Mouse (Mus musculus) bone marrow macrophage, adult 2 months (primary cell): ENCODE measurements at regions not wholly inside any gene's neighbourhood (a gene's known extent, or its start where the extent isn't known, plus 50 kb on each side); places are given as distances from the start of the nearest gene placed in this dataset.

Experiments
- H3K27ac ChIP-seq: 2 replicates; pipeline ENCODE4 v1.5.1; 2012; ENCODE audit warnings: low read depth, low read length; ENCODE audit not compliant: insufficient read depth
- H3K4me1 ChIP-seq: 2 replicates; pipeline ENCODE4 v1.6.1; 2012; ENCODE audit warnings: low read length; ENCODE audit not compliant: control insufficient read depth, insufficient read depth
- H3K4me3 ChIP-seq: 2 replicates; pipeline ENCODE4 v1.5.1; 2012; ENCODE audit warnings: mild to moderate bottlenecking, low read length, moderate library complexity; ENCODE audit not compliant: insufficient read depth
- CTCF ChIP-seq: IDR thresholded peaks from 2 replicates; pipeline ENCODE4 v1.5.1; 2012; ENCODE audit warnings: low read depth, mild to moderate bottlenecking, low read length, moderate library complexity
- POLR2A ChIP-seq: IDR thresholded peaks from 2 replicates; pipeline ENCODE4 v1.6.1; 2012; ENCODE audit warnings: mild to moderate bottlenecking, low read depth, low read length, borderline replicate concordance

DNA sequence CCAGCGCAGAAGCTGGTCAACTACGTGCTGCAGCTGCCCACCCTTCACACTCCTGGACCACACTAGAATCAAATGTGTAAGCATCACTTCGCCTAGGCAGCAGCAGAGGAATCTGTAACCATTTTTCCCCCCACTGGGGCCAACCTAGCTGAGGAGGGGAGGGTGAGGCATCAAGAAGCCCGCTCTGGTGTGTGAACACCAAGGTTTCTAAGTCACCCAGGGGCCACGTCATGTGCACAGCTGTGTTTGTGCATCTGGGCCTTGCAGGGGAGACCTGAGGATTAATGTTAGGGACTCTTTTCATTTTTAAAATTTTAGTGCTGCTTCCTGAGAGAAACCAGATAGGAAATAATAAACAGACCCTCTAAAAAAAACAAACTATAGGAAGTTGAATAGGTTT lies 321.8 kb downstream of the Rnd3 start:
- no peak for TF ChIP-seq POLR2A
- no peak for TF ChIP-seq CTCF
- Histone ChIP-seq H3K27ac (no peak overlapping the region), H3K4me3 (no peak overlapping the region), H3K4me1 (peaks cover 2% of the 10 kb centered on the region; the same call in 1 of the 2 replicates)

DNA sequence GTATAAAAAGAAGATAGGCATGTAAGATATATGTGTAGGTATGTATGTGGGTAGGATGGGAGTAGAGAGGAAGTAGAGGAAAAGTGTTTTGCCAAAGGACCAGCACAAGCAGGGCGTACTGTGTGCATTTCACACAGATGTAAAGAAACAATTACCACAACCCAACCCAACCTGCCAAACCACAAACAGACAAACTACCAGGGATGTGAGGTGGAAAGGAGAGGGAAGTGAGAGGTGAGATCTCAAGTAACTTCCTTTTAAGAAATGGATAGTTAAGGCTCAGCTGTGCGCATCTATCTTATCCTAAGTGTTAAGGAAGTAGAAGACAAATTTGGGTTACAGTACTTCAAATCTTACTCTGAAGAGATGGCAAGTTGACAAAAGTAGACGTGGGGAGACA lies 322.4 kb downstream of the Rnd3 start:
- Histone ChIP-seq H3K4me3 (no peak overlapping the region), H3K4me1 (peaks cover 2% of the 10 kb centered on the region; the same call in 1 of the 2 replicates), H3K27ac (no peak overlapping the region)
- no peak for TF ChIP-seq POLR2A
- no peak for TF ChIP-seq CTCF

DNA sequence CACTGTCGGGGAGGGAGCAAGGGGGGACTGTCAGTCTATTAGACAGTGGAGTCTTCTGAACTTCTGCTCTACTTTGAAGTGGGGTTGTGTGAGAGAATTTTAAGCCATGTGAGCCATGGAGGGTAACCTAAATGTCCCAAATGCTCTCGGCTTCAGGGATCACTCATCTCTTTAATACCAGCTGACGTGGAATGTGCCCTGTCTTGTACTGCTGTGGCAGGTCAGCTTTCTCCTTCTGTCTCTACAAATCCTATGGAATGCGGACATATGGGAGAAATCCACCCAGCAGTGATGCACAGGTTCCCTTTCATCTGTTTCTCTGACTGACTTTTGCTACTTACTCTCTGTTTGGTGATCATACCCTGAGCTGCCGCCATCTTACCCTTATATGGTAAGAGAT lies 323.3 kb downstream of the Rnd3 start:
- TF ChIP-seq CTCF (no peak), POLR2A (no peak)

DNA sequence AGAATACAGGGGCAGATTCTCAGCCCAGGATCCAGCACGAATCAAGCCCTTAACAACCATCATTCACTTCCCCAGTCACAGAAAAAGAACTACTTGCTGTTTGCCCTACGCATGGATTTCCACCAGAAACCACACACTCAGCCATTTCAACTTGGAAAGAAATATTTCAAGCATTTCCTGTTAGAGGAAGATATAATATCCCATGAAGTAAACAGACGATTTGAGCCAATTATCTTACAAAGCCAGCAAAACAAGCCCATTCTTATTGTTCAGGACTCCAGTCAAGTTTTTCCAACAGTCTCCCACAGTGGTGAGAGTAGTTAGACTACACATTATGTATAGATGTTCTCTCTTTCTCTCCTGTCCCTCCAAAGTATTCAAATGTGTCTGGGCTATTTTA lies 324.1 kb downstream of the Rnd3 start:
- Histone ChIP-seq H3K4me1 (peaks cover 2% of the 10 kb centered on the region; the same call in 1 of the 2 replicates), H3K4me3 (no peak overlapping the region), H3K27ac (no peak overlapping the region)
- no peak for TF ChIP-seq POLR2A
- TF ChIP-seq CTCF, result no peak

More for the DNA sequence above, 323.3 kb downstream of the Rnd3 start:
- Histone ChIP-seq H3K27ac (no peak overlapping the region), H3K4me3 (no peak overlapping the region), H3K4me1 (peaks cover 2% of the 10 kb centered on the region; the same call in 1 of the 2 replicates)

- TF ChIP-seq CTCF, result no peak
- no peak for TF ChIP-seq POLR2A
- Histone ChIP-seq H3K4me3 (no peak overlapping the region), H3K4me1 (peaks cover 2% of the 10 kb centered on the region; the same call in 1 of the 2 replicates), H3K27ac (no peak overlapping the region)
These were observed 326.2 kb downstream of the Rnd3 start for GRCm38 (mm10) chr2:50822738-50823137.

GRCm38 (mm10) chr2:50819305-50819665 lies 329.6 kb downstream of the Rnd3 start:
- H3K4me1 ChIP-seq, result peaks cover 3% of the 10 kb centered on the region
- TF ChIP-seq POLR2A (no peak), CTCF (no peak)
- H3K27ac ChIP-seq, result no peak overlapping the region
- no peak overlapping the region for H3K4me3 ChIP-seq

- Histone ChIP-seq H3K4me3 (no peak overlapping the region), H3K27ac (no peak overlapping the region), H3K4me1 (peaks cover 7% of the 10 kb centered on the region)
- no peak for TF ChIP-seq CTCF
- TF ChIP-seq POLR2A, result no peak
These were observed 330.2 kb downstream of the Rnd3 start for GRCm38 (mm10) chr2:50818557-50819304.

DNA sequence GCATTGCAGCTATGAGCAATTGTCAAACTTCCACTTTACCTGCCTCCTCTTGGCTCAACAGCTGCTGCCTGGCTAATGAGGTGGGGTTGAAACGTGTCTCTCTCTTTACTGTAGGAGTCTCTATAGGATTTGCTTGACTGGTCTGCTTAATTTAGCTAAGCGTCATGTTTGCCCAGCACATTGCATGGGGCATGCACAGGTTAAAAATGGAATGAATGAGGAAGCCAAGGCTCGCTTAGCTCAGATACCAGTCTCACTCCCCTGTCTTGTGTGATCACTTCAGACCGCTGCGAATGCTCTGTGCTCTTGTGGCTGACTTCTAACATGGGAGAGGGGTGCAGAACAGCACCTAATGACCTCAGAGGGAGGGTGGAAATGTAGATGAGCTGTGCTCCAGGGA lies 332.5 kb downstream of the Rnd3 start:
- TF ChIP-seq POLR2A (no peak), CTCF (no peak)
- peaks cover 12% of the 10 kb centered on the region for H3K4me1 ChIP-seq
- H3K27ac ChIP-seq, result no peak overlapping the region
- no peak overlapping the region for H3K4me3 ChIP-seq

DNA sequence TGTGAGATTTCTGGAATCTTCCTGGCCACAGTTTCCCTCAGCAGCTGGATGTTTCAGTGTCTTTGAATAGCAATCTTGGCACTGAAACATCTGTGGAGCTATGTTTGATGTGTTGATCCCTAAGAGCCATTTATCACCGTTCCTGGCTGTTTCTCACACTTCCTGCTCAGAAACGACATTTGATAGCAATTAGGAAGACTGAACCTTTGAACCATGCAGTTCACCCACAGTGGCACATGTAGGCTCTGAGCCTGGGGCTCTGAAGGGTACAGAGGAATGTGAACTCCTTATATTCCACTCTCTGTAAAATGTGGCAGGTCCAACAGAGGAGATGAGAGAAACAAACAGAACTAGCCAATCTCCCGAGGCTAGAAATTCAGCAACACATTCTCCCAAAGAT lies 333.4 kb downstream of the Rnd3 start:
- no peak for TF ChIP-seq CTCF
- TF ChIP-seq POLR2A, result no peak
- H3K27ac ChIP-seq, result no peak overlapping the region
- H3K4me1 ChIP-seq, result peaks cover 12% of the 10 kb centered on the region
- no peak overlapping the region for H3K4me3 ChIP-seq

GRCm38 (mm10) chr2:50813568-50814461 lies 335.1 kb downstream of the Rnd3 start:
- Histone ChIP-seq H3K27ac (peak overlapping the region; percentile 23; the same call in 1 of the 2 replicates), H3K4me3 (peak overlapping the region; percentile 36), H3K4me1 (peaks cover 12% of the 10 kb centered on the region)
- TF ChIP-seq CTCF, result no peak
- TF ChIP-seq POLR2A, result no peak
